Mouse (Mus musculus): ENCODE data around the gene Esam.

- TF ChIP-seq CTCF (IDR thresholded peaks at IDR 0.05; ENCODE audit: extremely low read depth, insufficient read length, insufficient replicate concordance, low read depth, low read length) (no peak), POLR2A (IDR thresholded peaks at IDR 0.05; ENCODE audit: low read depth, low read length) (no peak)
Observed at GRCm38 (mm10) chr9:37525461-37525860, 2.4 kb upstream of the Esam start.
